ENCODE assay signal across 9 mouse cellular contexts in the genomic region with DNA sequence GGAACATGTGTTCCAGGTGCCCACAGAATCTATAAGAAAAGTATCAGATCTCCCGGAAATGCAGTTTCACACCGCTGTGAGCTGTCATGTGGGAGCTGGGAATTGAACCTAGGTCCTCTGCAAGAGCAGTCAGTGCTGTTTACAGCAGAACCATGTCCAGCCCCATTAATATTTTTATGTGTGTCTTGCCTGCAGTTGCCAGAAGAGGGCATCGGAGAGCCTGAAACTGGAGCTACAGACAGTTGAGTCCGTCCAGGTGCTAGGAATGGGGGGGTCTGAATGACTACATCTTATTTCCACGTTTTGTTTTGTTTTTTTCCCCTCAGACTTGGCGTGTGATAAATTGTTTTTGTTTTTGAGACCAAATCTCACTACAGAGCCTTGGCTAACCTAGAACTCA. TPM values are rescaled to one million over a fixed set of nuclear protein-coding genes. Genes with fewer than 3 reads are reported as not detected.
DNase-seq lines count a peak whose midpoint lies in the region; TF ChIP-seq lines count a peak whose summit lies in the region.
"Had no signal": no experiment of that assay in that cellular context is flagged by ENCODE, and none has a peak within 500 bp of the region (broad histone marks: within the 10 kb centered on the region; RNA-seq: fewer than 3 reads in every experiment).

No protein-coding gene starts in this region.

- WGBS in limb, embryonic 10.5 days: 77% methylated on average over 6 of the region's 6 CpGs

- TF ChIP-seq CTCF in left cerebral cortex, adult 2 months (IDR thresholded peaks at IDR 0.05): peak; percentile 63

- peaks cover 4% of the 10 kb centered on the region; the same call in 1 of the 2 replicates for H3K4me1 ChIP-seq in limb, embryonic 10.5 days
- H3K4me1 ChIP-seq: embryonic facial prominence, embryonic 15.5 days had no signal

- DNase-seq in adrenal gland, postnatal 14 days: peak; percentile 12
- DNase-seq in adrenal gland, postnatal 25 days: no peak
- peak; percentile 42 to 45 for DNase-seq in left cerebral cortex, adult 2 months (ENCODE audit: extremely low spot score in 1 of 2, low spot score in 2 of 2)
- no peak for DNase-seq in left cerebral cortex, postnatal 10 days (ENCODE audit: extremely low spot score in 1 of 2, low spot score in 2 of 2)
- DNase-seq in c-Kit-positive CD71-negative TER-119-negative erythroid progenitor cells, embryonic 14.5 days (ENCODE audit: low read depth): peak; percentile 12
- peak; percentile 33 for DNase-seq in limb, embryonic 10.5 days (ENCODE audit: low spot score)
- DNase-seq in urinary bladder, postnatal 36 days (ENCODE audit: low spot score in 2 of 2): no peak
- no peak for DNase-seq in urinary bladder, postnatal 10 days (ENCODE audit: low spot score)

- peaks cover 7% of the 10 kb centered on the region for H3K36me3 ChIP-seq in limb, embryonic 10.5 days
- H3K36me3 ChIP-seq: embryonic facial prominence, embryonic 15.5 days had no signal

- intact Hi-C loops in left cerebral cortex, adult 2 months (cut with DNase I): no loop called here
- intact Hi-C loops in left cerebral cortex, postnatal 10 days (cut with DNase I): no loop called here

- H3K27ac ChIP-seq in left cerebral cortex, adult 2 months: no peak overlapping the region
- no peak overlapping the region for H3K27ac ChIP-seq in limb, embryonic 10.5 days
- H3K27ac ChIP-seq: embryonic facial prominence, embryonic 15.5 days had no signal

- no peaks in the 10 kb centered on the region for H3K9me3 ChIP-seq in limb, embryonic 10.5 days (replicated peaks)
- H3K9me3 ChIP-seq: embryonic facial prominence, embryonic 15.5 days had no signal

- no peak overlapping the region for H3K4me3 ChIP-seq in left cerebral cortex, adult 2 months
- H3K4me3 ChIP-seq in limb, embryonic 10.5 days: no peak overlapping the region
- H3K4me3 ChIP-seq: embryonic facial prominence, embryonic 15.5 days had no signal

- H3K27me3 ChIP-seq in limb, embryonic 10.5 days (ENCODE audit: low read depth, poor library complexity, severe bottlenecking): no peaks in the 10 kb centered on the region
- H3K27me3 ChIP-seq: embryonic facial prominence, embryonic 15.5 days had no signal

RNA-seq across cellular contexts. Expression of a gene that starts 15.3 kb away (rescaled TPM):
- 16.7 and 24.3 TPM in 2 replicates for total RNA-seq in adrenal gland, postnatal 14 days (2021)
- 15.6 and 23.6 TPM in 2 replicates for total RNA-seq in adrenal gland, postnatal 25 days (2021)
- total RNA-seq in left cerebral cortex, adult 2 months (2021): 10 to 100 TPM; 23.6 to 27.8 TPM
- 10 to 100 TPM; 21.4 to 21.9 TPM for total RNA-seq in left cerebral cortex, postnatal 10 days (2021)
- polyA plus RNA-seq in limb, embryonic 10.5 days (2016; fragmentation: Nextera tagmentation; extraction: Ambion mirVana): 25.1 and 25.6 TPM in 2 replicates

RNA-seq across cellular contexts. Expression of a gene that starts 16.0 kb away (rescaled TPM):
- total RNA-seq in adrenal gland, postnatal 14 days (2021): 1.1 and 4.7 TPM in 2 replicates
- 0.33 and 1.1 TPM in 2 replicates for total RNA-seq in adrenal gland, postnatal 25 days (2021)
- total RNA-seq in left cerebral cortex, adult 2 months (2021): 10 to 100 TPM; 21.6 to 27.1 TPM
- 10 to 100 TPM; 23.4 to 27.4 TPM for total RNA-seq in left cerebral cortex, postnatal 10 days (2021)
- 0.94 and 0.99 TPM in 2 replicates for polyA plus RNA-seq in limb, embryonic 10.5 days (2016; fragmentation: Nextera tagmentation; extraction: Ambion mirVana)

Comparison
In these comparisons a context has a peak if more than half of its experiments do, and no peak if none do; other contexts are left out.
1. DNase-seq: peak in adrenal gland, postnatal 14 days (single experiment), left cerebral cortex, adult 2 months (2 of 2), c-Kit-positive CD71-negative TER-119-negative erythroid progenitor cells, embryonic 14.5 days (single experiment) and limb, embryonic 10.5 days (single experiment); none in adrenal gland, postnatal 25 days (single experiment), left cerebral cortex, postnatal 10 days (0 of 2), urinary bladder, postnatal 36 days (0 of 2) and urinary bladder, postnatal 10 days (single experiment).